Mouse (Mus musculus) erythroblast, embryonic 14.5 days (primary cell): ENCODE results near the gene Vmn1r230. TPM values are rescaled to one million over a fixed set of nuclear protein-coding genes. Genes with fewer than 3 reads are reported as not detected.

Source experiments
- H3K27me3 ChIP-seq: 2 replicates; pipeline ENCODE4 v1.6.1; 2012; ENCODE audit warnings: inconsistent platforms; ENCODE audit not compliant: control insufficient read depth
- H3K36me3 ChIP-seq: 2 replicates; pipeline ENCODE4 v1.6.1; 2012; ENCODE audit warnings: mild to moderate bottlenecking, inconsistent platforms; ENCODE audit not compliant: control insufficient read depth
- H3K4me1 ChIP-seq: 2 replicates; pipeline ENCODE4 v1.6.1; 2012; ENCODE audit warnings: inconsistent platforms; ENCODE audit not compliant: control insufficient read depth
- H3K4me3 ChIP-seq: replicated peaks from 2 replicates; pipeline ENCODE3; 2012; ENCODE audit warnings: moderate library complexity, mild to moderate bottlenecking, inconsistent platforms
- H3K9me3 ChIP-seq: 2 replicates; pipeline ENCODE4 v1.6.1; 2012; ENCODE audit warnings: low read length, inconsistent platforms, mixed read lengths; ENCODE audit not compliant: control insufficient read depth
- GATA1 ChIP-seq: IDR thresholded peaks from 2 replicates; pipeline ENCODE4 v1.6.1; 2012; ENCODE audit warnings: low read length, inconsistent platforms, mixed read lengths
- TAL1 ChIP-seq: IDR thresholded peaks from 3 replicates; pipeline ENCODE4 v1.6.1; 2012; ENCODE audit warnings: low read length, inconsistent platforms, mixed read lengths
- polyA plus RNA-seq: library from polyadenylated mRNA; stranded (reverse); fragments of >175 nt; gene quantifications from 2 replicates; pipeline ENCODE4 v1.2.3, GENCODE M21; 2012

Gene Vmn1r230
- polyA plus RNA-seq: not detected in 2 replicates

- H3K27me3 ChIP-seq: no peaks in the 10 kb centered on the region
- H3K36me3 ChIP-seq: no peaks in the 10 kb centered on the region
- TF ChIP-seq GATA1: no peak
- TF ChIP-seq TAL1: no peak
- H3K4me3 ChIP-seq: no peak within 1 kb of the TSS
- no peaks in the 10 kb centered on the region for H3K9me3 ChIP-seq
- no peaks in the 10 kb centered on the region for H3K4me1 ChIP-seq
Measured at GRCm38 (mm10) chr17:20840144-20840543, at the start of gene Vmn1r230. Gene Vmn1r230 (plus strand): TSS chr17:20840444.

- TF ChIP-seq GATA1 (no peak), TAL1 (no peak)
- Histone ChIP-seq H3K36me3 (no peaks in the 10 kb centered on the region), H3K4me1 (no peaks in the 10 kb centered on the region), H3K9me3 (no peaks in the 10 kb centered on the region), H3K27me3 (no peaks in the 10 kb centered on the region), H3K4me3 (no peak within 1 kb of the TSS)
Measured at GRCm38 (mm10) chr17:20811255-20811654, 29.0 kb upstream of the Vmn1r230 start, which contains the start of gene Vmn1r229. Gene Vmn1r229 (plus strand): TSS chr17:20811555.

Other genes with a start within 250 kb of the Vmn1r230 start
- not detected in 2 replicates for gene Vmn2r110, start 244.0 kb upstream of the Vmn1r230 start, polyA plus RNA-seq
- gene Fpr-rs3, start 215.6 kb upstream of the Vmn1r230 start, polyA plus RNA-seq: not detected in 2 replicates
- gene Vmn1r226, start 157.6 kb upstream of the Vmn1r230 start, polyA plus RNA-seq: not detected in 2 replicates
- not detected in 2 replicates for gene Vmn1r227, start 110.6 kb upstream of the Vmn1r230 start, polyA plus RNA-seq
- gene Vmn1r228, start 54.3 kb upstream of the Vmn1r230 start, polyA plus RNA-seq: not detected in 2 replicates
- gene Vmn1r229, start 28.9 kb upstream of the Vmn1r230 start, polyA plus RNA-seq: not detected in 2 replicates
- gene Vmn1r231, start 64.6 kb downstream of the Vmn1r230 start, polyA plus RNA-seq: not detected in 2 replicates
- gene Vmn1r232, start 79.3 kb downstream of the Vmn1r230 start, polyA plus RNA-seq: not detected in 2 replicates
- 5.5 and 12.8 TPM in 2 replicates for gene Ppp2r1a, start 104.9 kb downstream of the Vmn1r230 start, polyA plus RNA-seq
- gene Vmn1r233, start 156.0 kb downstream of the Vmn1r230 start, polyA plus RNA-seq: not detected in 2 replicates
- gene Zfp160, start 168.5 kb downstream of the Vmn1r230 start, polyA plus RNA-seq: 0.06 TPM in 2 replicates